Mouse (Mus musculus) C2C12 (cell line): ENCODE measurements at regions not wholly inside any gene's neighbourhood (a gene's known extent, or its start where the extent isn't known, plus 50 kb on each side); places are given as distances from the start of the nearest gene placed in this dataset.

Experiments used
- CEBPB ChIP-seq: IDR thresholded peaks from one replicate; pipeline ENCODE4 v1.6.1; 2011; ENCODE audit warnings: low read depth, mild to moderate bottlenecking, control low read depth, moderate library complexity
- CTCF ChIP-seq: IDR thresholded peaks from one replicate; pipeline ENCODE4 v1.5.1; 2011; ENCODE audit not compliant: control insufficient read depth, insufficient read depth, insufficient read length
- FOSL1 ChIP-seq: IDR thresholded peaks from one replicate; pipeline ENCODE4 v1.8.0; 2011; ENCODE audit warnings: mild to moderate bottlenecking, low read length; ENCODE audit not compliant: poor library complexity, insufficient read depth, severe bottlenecking
- MYOD1 ChIP-seq: IDR thresholded peaks from one replicate; pipeline ENCODE4 v1.6.1; 2011; ENCODE audit warnings: low read depth; ENCODE audit not compliant: control insufficient read depth, insufficient read length
- USF1 ChIP-seq: IDR thresholded peaks from one replicate; pipeline ENCODE4 v1.6.1; 2011; ENCODE audit warnings: low read depth, mild to moderate bottlenecking, control low read depth, moderate library complexity

DNA sequence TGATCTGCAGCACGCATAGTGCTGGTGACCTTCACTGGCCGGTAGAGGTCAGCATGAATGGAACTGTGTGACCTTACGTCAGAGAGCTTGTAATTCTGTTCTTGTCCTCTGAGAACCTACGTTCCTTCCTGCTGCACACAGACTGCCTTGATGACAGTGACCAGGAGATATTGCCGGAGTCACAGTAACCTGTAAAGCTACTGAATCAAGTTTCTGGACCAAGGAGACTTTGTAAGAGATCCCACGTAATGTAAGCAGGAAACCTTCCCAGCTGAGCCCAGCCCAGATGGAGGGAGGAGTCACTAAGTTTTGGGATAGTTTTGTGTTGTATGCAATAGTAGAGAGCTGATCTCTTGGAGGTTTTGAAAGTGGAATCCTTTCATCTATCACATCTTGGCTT, 117.4 kb upstream of the Lyplal1 start:
- TF ChIP-seq FOSL1 (no peak), CTCF (no peak), MYOD1 (no peak), USF1 (no peak), CEBPB (no peak)
